Mouse (Mus musculus) lung, postnatal 25 days (tissue): ENCODE measurements around the gene Kmt2c.
A peak's percentile ranks its signal among the peaks of the same experiment; 100 is the strongest.

Experiments used
- DNase-seq: peaks from one replicate; pipeline ENCODE4 v3.0.0; 2022; ENCODE audit warnings: low spot score

The Kmt2c gene

GRCm38 (mm10) chr5:25498346-25498820 lies at the start of gene Kmt2c:
Gene Kmt2c, minus strand, starts transcription at chr5:25498783.
- peak; percentile 63 for DNase-seq

GRCm38 (mm10) chr5:25546912-25547311 lies 48.3 kb upstream of the Kmt2c start:
- no peak for DNase-seq

- no peak for DNase-seq
These were observed 46.0 kb upstream of the Kmt2c start for GRCm38 (mm10) chr5:25544566-25544965.

- no peak for DNase-seq
These were observed 45.5 kb upstream of the Kmt2c start for GRCm38 (mm10) chr5:25544061-25544460.

GRCm38 (mm10) chr5:25541661-25542060 lies 43.1 kb upstream of the Kmt2c start:
- DNase-seq = no peak

- DNase-seq = no peak
These were observed 42.3 kb upstream of the Kmt2c start for GRCm38 (mm10) chr5:25540921-25541320.

- DNase-seq = no peak
These were observed 41.8 kb upstream of the Kmt2c start for GRCm38 (mm10) chr5:25540412-25540811.

- no peak for DNase-seq
These were observed 38.4 kb upstream of the Kmt2c start for GRCm38 (mm10) chr5:25536921-25537409.

- no peak for DNase-seq
These were observed 37.9 kb upstream of the Kmt2c start for GRCm38 (mm10) chr5:25536451-25536850.

GRCm38 (mm10) chr5:25535566-25535965 lies 37.0 kb upstream of the Kmt2c start:
- DNase-seq = no peak

GRCm38 (mm10) chr5:25533298-25533697 lies 34.7 kb upstream of the Kmt2c start:
- DNase-seq = no peak

- DNase-seq = no peak
These were observed 33.9 kb upstream of the Kmt2c start for GRCm38 (mm10) chr5:25532256-25533147.

GRCm38 (mm10) chr5:25530629-25531028 lies 32.0 kb upstream of the Kmt2c start:
- no peak for DNase-seq

- DNase-seq = peak; percentile 100
These were observed 31.2 kb upstream of the Kmt2c start for GRCm38 (mm10) chr5:25529529-25530421.

- DNase-seq = no peak
These were observed 30.4 kb upstream of the Kmt2c start for GRCm38 (mm10) chr5:25528851-25529528.

GRCm38 (mm10) chr5:25527971-25528370 lies 29.4 kb upstream of the Kmt2c start:
- DNase-seq = no peak

GRCm38 (mm10) chr5:25526926-25527325 lies 28.3 kb upstream of the Kmt2c start:
- DNase-seq = no peak

- peak; percentile 29 for DNase-seq
These were observed 27.5 kb upstream of the Kmt2c start for GRCm38 (mm10) chr5:25526116-25526515.

- no peak for DNase-seq
These were observed 22.9 kb upstream of the Kmt2c start for GRCm38 (mm10) chr5:25521461-25521860.

GRCm38 (mm10) chr5:25519820-25520219 lies 21.2 kb upstream of the Kmt2c start:
- no peak for DNase-seq

- DNase-seq = no peak
These were observed 19.0 kb upstream of the Kmt2c start for GRCm38 (mm10) chr5:25517550-25517949.
